Mouse (Mus musculus) bone marrow, adult 2 months (tissue): ENCODE data around the gene Brf1. TPM values are rescaled to one million over a fixed set of nuclear protein-coding genes. Genes with fewer than 3 reads are reported as not detected.

Source experiments
- H3K27ac ChIP-seq: fragments of 200-500 bp; 2 replicates; pipeline ENCODE4 v1.5.1; 2012; ENCODE audit warnings: low read depth, mild to moderate bottlenecking, control low read depth, inconsistent platforms, low read length; ENCODE audit not compliant: control insufficient read depth, poor library complexity, insufficient read depth
- H3K4me1 ChIP-seq: fragments of 200-500 bp; 2 replicates; pipeline ENCODE4 v1.6.1; 2011; ENCODE audit warnings: low read length; ENCODE audit not compliant: control insufficient read depth, insufficient read depth
- H3K4me3 ChIP-seq: fragments of 200-500 bp; replicated peaks from 2 replicates; pipeline ENCODE3; 2011; ENCODE audit warnings: mild to moderate bottlenecking, low read depth, low read length, control low read depth; ENCODE audit not compliant: control insufficient read depth
- CTCF ChIP-seq: fragments of 200-500 bp; IDR thresholded peaks from 2 replicates; pipeline ENCODE4 v1.5.1; 2011; ENCODE audit warnings: low read length, control low read depth; ENCODE audit not compliant: control insufficient read depth, insufficient read depth
- POLR2A ChIP-seq: fragments of 200-500 bp; IDR thresholded peaks from 2 replicates; pipeline ENCODE4 v1.6.1; 2011; ENCODE audit warnings: low read depth, mild to moderate bottlenecking, control low read depth, low read length, borderline replicate concordance; ENCODE audit not compliant: control insufficient read depth
- WGBS: fragments of 180-500 bp; shearing (Covaris S2); methylation state at CpG from one replicate; pipeline ENCODE4 v1.1.7; 2018; 5-methylcytosine and 5-hydroxymethylcytosine counted together
- polyA plus RNA-seq: library from polyadenylated mRNA; stranded (reverse); fragments of >200 nt; gene quantifications from 2 replicates; pipeline ENCODE4 v1.2.4, GENCODE M21; 2011; ENCODE audit warnings: low replicate concordance; ENCODE audit not compliant: missing spikeins, insufficient read depth, insufficient read length

The Brf1 gene
- polyA plus RNA-seq, 1 experiment, result 94.0 TPM

GRCm38 (mm10) chr12:113014561-113015556 lies 14.4 kb upstream of the Brf1 start:
- Histone ChIP-seq H3K27ac (peak overlapping the region; percentile 89), H3K4me1 (peaks cover 12% of the 10 kb centered on the region; the same call in 1 of the 2 replicates), H3K4me3 (peak overlapping the region; percentile 91)
- TF ChIP-seq POLR2A, result 0 out of 2 replicates have a peak, but pooled peaks have one; percentile 19
- no peak for TF ChIP-seq CTCF
- WGBS, result 2% methylated on average over 64 of the region's 64 CpGs

- H3K4me1 ChIP-seq, result peaks cover 12% of the 10 kb centered on the region; the same call in 1 of the 2 replicates
- H3K4me3 ChIP-seq, result peak within 1 kb of the TSS; percentile 98
- peak; percentile 96; the same call in 1 of the 2 replicates for TF ChIP-seq POLR2A
- no peak for TF ChIP-seq CTCF
- H3K27ac ChIP-seq, result peak within 1 kb of the TSS; percentile 89
- 9% methylated on average over 85 of the region's 85 CpGs for WGBS
Observed at GRCm38 (mm10) chr12:113013604-113014558, 13.4 kb upstream of the Brf1 start, which contains the start of gene Pacs2. Gene Pacs2, plus strand, starts transcription at chr12:113014508.

- TF ChIP-seq POLR2A (no peak), CTCF (no peak)
- WGBS, result 74% methylated on average over 3 of the region's 3 CpGs
- Histone ChIP-seq H3K4me1 (peaks cover 12% of the 10 kb centered on the region; the same call in 1 of the 2 replicates), H3K27ac (no peak overlapping the region), H3K4me3 (no peak overlapping the region)
Observed at GRCm38 (mm10) chr12:113013021-113013491, 12.6 kb upstream of the Brf1 start.

GRCm38 (mm10) chr12:113012443-113012842 lies 11.9 kb upstream of the Brf1 start:
- Histone ChIP-seq H3K4me1 (peaks cover 12% of the 10 kb centered on the region; the same call in 1 of the 2 replicates), H3K27ac (0 out of 2 replicates have a peak overlapping the region, but pooled peaks have one; percentile 17), H3K4me3 (no peak overlapping the region)
- 23% methylated on average over 5 of the region's 5 CpGs for WGBS
- no peak for TF ChIP-seq POLR2A
- TF ChIP-seq CTCF, result no peak

- WGBS, result 48% methylated on average over 6 of the region's 6 CpGs
- TF ChIP-seq POLR2A (no peak), CTCF (no peak)
- no peak overlapping the region for H3K4me3 ChIP-seq
- H3K4me1 ChIP-seq, result peaks cover 10% of the 10 kb centered on the region; the same call in 1 of the 2 replicates
- H3K27ac ChIP-seq, result no peak overlapping the region
Observed at GRCm38 (mm10) chr12:113011702-113012360, 11.3 kb upstream of the Brf1 start.

- WGBS, result 13% methylated on average over 4 of the region's 4 CpGs
- no peak overlapping the region for H3K27ac ChIP-seq
- no peak overlapping the region for H3K4me3 ChIP-seq
- H3K4me1 ChIP-seq, result no peaks in the 10 kb centered on the region
- TF ChIP-seq POLR2A (no peak), CTCF (peak; percentile 82)
Observed at GRCm38 (mm10) chr12:113004993-113005392, 4.5 kb upstream of the Brf1 start.

- WGBS, result 88% methylated on average over 8 of the region's 8 CpGs
- TF ChIP-seq CTCF (no peak), POLR2A (no peak)
- Histone ChIP-seq H3K27ac (no peak overlapping the region), H3K4me1 (no peaks in the 10 kb centered on the region; the same call in 1 of the 2 replicates), H3K4me3 (no peak overlapping the region)
Observed at GRCm38 (mm10) chr12:113004011-113004410, 3.5 kb upstream of the Brf1 start.
